Mouse (Mus musculus): ENCODE data around the gene Apol6. TPM values are rescaled to one million over a fixed set of nuclear protein-coding genes. Genes with fewer than 3 reads are reported as not detected.

Gene Apol6
- total RNA-seq, 2 experiments from 2014 or later, result 0.23 TPM; not detected in 1

- DNase-seq (ENCODE audit: low spot score in 2 of 2), result no peak
- intact Hi-C loops (cut with DNase I), result no loop called here
These were observed 20.8 kb downstream of the Apol6 start for GRCm38 (mm10) chr15:77065259-77065852.

GRCm38 (mm10) chr15:77066233-77066632 lies 21.7 kb downstream of the Apol6 start:
- intact Hi-C loops (cut with DNase I), result no loop called here
- peak in 1 of 2 experiments; percentile 77 for DNase-seq (ENCODE audit: low spot score in 2 of 2)

GRCm38 (mm10) chr15:77068439-77068861 lies 23.9 kb downstream of the Apol6 start:
- peak in 1 of 2 experiments; percentile 74 for DNase-seq (ENCODE audit: low spot score in 2 of 2)
- intact Hi-C loops (cut with DNase I), result loop anchor here (2.0 kb wide), 1 partner anchor 298 kb away; no protein-coding TSS in a partner anchor

GRCm38 (mm10) chr15:77069019-77069418 lies 24.5 kb downstream of the Apol6 start:
- intact Hi-C loops (cut with DNase I), result loop anchor here (2.0 kb wide), 1 partner anchor 298 kb away; no protein-coding TSS in a partner anchor
- DNase-seq (ENCODE audit: low spot score in 2 of 2), result peak in 1 of 2 experiments; percentile 89

GRCm38 (mm10) chr15:77070745-77071268 lies 26.3 kb downstream of the Apol6 start:
- intact Hi-C loops (cut with DNase I), result no loop called here
- DNase-seq (ENCODE audit: low spot score in 2 of 2), result no peak

GRCm38 (mm10) chr15:77071501-77071900 lies 27.0 kb downstream of the Apol6 start:
- no peak for DNase-seq (ENCODE audit: low spot score in 2 of 2)
- intact Hi-C loops (cut with DNase I), result no loop called here

GRCm38 (mm10) chr15:77072556-77073163 lies 28.1 kb downstream of the Apol6 start:
- intact Hi-C loops (cut with DNase I), result no loop called here
- no peak for DNase-seq (ENCODE audit: low spot score in 2 of 2)

GRCm38 (mm10) chr15:77076523-77076922 lies 32.0 kb downstream of the Apol6 start:
- DNase-seq (ENCODE audit: low spot score in 2 of 2), result peak in 1 of 2 experiments; percentile 87
- intact Hi-C loops (cut with DNase I), result no loop called here

- intact Hi-C loops (cut with DNase I), result no loop called here
- DNase-seq (ENCODE audit: low spot score in 2 of 2), result no peak
These were observed 33.4 kb downstream of the Apol6 start for GRCm38 (mm10) chr15:77077906-77078305.

GRCm38 (mm10) chr15:77078786-77079185 lies 34.3 kb downstream of the Apol6 start:
- intact Hi-C loops (cut with DNase I), result no loop called here
- DNase-seq (ENCODE audit: low spot score in 2 of 2), result no peak

GRCm38 (mm10) chr15:77079256-77079822 lies 34.8 kb downstream of the Apol6 start:
- no peak for DNase-seq (ENCODE audit: low spot score in 2 of 2)
- intact Hi-C loops (cut with DNase I), result no loop called here

- intact Hi-C loops (cut with DNase I), result no loop called here
- DNase-seq (ENCODE audit: low spot score in 2 of 2), result no peak
These were observed 35.4 kb downstream of the Apol6 start for GRCm38 (mm10) chr15:77079890-77080361.

- intact Hi-C loops (cut with DNase I), result no loop called here
- DNase-seq (ENCODE audit: low spot score in 2 of 2), result no peak
These were observed 36.2 kb downstream of the Apol6 start for GRCm38 (mm10) chr15:77080684-77081254.

- intact Hi-C loops (cut with DNase I), result no loop called here
- no peak for DNase-seq (ENCODE audit: low spot score in 2 of 2)
These were observed 36.9 kb downstream of the Apol6 start for GRCm38 (mm10) chr15:77081454-77081853.

- intact Hi-C loops (cut with DNase I), result no loop called here
These were observed 41.3 kb downstream of the Apol6 start for GRCm38 (mm10) chr15:77085818-77086217.

GRCm38 (mm10) chr15:77086488-77086887 lies 42.0 kb downstream of the Apol6 start:
- no peak for DNase-seq (ENCODE audit: low spot score in 2 of 2)
- intact Hi-C loops (cut with DNase I), result no loop called here

More at GRCm38 (mm10) chr15:77085818-77086217, 41.3 kb downstream of the Apol6 start:
- no peak for DNase-seq (ENCODE audit: low spot score in 2 of 2)

GRCm38 (mm10) chr15:77089249-77089648 lies 44.7 kb downstream of the Apol6 start:
- DNase-seq (ENCODE audit: low spot score in 2 of 2), result no peak
- intact Hi-C loops (cut with DNase I), result no loop called here

GRCm38 (mm10) chr15:77090531-77090930 lies 46.0 kb downstream of the Apol6 start:
- no peak for DNase-seq (ENCODE audit: low spot score in 2 of 2)
- intact Hi-C loops (cut with DNase I), result no loop called here

- peak in 1 of 2 experiments; percentile 73 for DNase-seq (ENCODE audit: low spot score in 2 of 2)
- intact Hi-C loops (cut with DNase I), result no loop called here
These were observed 46.9 kb downstream of the Apol6 start for GRCm38 (mm10) chr15:77091394-77091793.

GRCm38 (mm10) chr15:77094431-77094830 lies 49.9 kb downstream of the Apol6 start:
- intact Hi-C loops (cut with DNase I), result no loop called here
- no peak for DNase-seq (ENCODE audit: low spot score in 2 of 2)

All from left cerebral cortex, postnatal 25 days (tissue).